Mouse (Mus musculus): ENCODE data around the gene Xcr1.

Xcr1 gene

GRCm38 (mm10) chr9:123861929-123862328 is at the start of gene Xcr1:
TSS of gene Xcr1 (minus strand) at chr9:123862029.
- DNase-seq: no peak

GRCm38 (mm10) chr9:123872049-123872448 is 10.2 kb upstream of the Xcr1 start:
- DNase-seq: no peak

GRCm38 (mm10) chr9:123869167-123869784 is 7.4 kb upstream of the Xcr1 start:
- no peak for DNase-seq

DNA sequence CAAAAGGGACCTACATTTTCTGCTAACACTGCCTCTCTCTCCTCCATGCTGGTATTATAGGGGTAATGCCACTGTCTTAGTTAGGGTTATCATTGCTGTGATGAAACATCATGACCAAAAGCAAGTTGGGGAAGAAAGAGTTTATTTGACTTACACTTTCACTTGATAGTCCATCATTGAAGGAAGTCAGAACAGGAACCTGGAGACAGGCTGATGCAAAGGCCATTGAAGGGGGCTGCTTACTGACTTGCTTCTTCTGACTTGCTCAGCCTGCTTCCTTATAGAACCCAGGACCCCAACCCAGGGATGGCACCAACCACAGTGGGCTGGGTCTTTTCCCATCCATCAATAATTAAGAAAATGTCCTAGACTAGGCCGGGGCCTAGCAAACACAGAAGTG is 1.8 kb upstream of the Xcr1 start:
- DNase-seq: no peak

- no peak for DNase-seq
Observed at GRCm38 (mm10) chr9:123862895-123863616, 1.2 kb upstream of the Xcr1 start.

DNA sequence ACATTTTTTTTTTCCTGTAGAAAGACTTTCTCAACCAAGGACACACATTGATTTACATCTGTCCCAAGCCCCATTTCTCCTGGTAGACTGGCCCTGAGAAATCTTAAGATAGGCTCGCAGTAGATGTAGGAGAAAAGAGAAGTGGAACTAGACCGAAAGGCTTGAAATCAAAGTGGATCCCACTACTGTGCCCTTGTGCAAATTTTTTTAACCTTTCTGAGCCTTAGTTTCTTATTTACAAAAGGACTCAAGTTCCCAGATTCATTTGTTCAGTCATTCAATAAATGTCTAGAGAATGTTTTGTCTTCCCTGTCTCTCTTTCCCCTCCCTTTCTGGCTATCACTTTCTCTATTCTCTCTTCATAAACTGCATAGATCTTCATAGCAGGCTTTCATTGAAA is 5.0 kb downstream of the Xcr1 start:
- DNase-seq: no peak

DNA sequence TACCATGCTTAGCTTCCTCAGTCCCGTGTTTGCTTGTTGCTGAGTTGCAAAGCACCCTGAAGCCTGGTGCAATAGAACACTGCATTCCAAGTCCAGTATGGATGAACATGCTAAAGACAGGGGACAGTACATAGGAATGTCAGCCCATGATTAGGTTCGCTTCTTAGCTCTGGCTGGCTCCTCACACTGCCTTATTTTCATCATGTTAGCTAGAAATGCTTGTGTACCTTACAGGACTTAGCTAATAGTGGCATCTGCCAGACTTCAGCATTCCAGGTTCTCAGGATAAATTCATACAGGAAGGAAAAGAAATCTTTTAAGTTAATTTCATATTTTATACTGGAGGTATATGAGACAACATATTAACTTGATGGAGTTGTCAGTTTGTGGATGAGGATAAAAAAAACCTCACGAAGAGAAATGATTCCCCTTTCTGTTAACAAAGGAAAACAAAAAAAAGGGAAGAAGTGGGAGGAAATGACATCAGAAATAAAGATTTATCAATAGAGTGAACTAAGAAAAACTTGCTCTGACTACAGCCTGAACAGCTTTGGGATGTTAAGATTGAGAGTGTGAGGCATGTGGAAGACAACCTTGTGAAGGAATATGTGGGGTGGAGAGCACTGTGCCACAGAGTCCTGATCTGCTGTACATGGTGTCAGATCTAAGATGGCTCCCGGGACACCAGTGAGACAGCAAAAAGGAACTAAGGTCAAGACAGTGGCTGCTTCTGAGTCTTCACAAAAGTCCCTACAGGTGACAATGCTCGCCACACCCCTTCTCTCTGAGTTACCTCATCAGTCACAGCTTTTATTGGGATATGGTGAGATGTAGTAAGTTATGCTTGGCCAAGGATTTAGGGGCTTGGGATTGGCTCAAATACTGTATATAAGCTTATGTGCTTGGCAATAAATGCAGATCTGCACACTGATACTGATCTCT is 9.1 kb downstream of the Xcr1 start:
- peak in 1 of 2 experiments; percentile 18 for DNase-seq

GRCm38 (mm10) chr9:123851713-123852448 is 9.9 kb downstream of the Xcr1 start, which contains the start of gene Fyco1:
TSS of gene Fyco1 (minus strand) at chr9:123851899.
- peak; percentile 93 to 99 for DNase-seq

- DNase-seq: peak; percentile 68 to 80
Observed at GRCm38 (mm10) chr9:123851062-123851712, 10.6 kb downstream of the Xcr1 start.

GRCm38 (mm10) chr9:123850705-123851061 is 11.1 kb downstream of the Xcr1 start:
- peak; percentile 7 to 20 for DNase-seq

GRCm38 (mm10) chr9:123849976-123850695 is 11.7 kb downstream of the Xcr1 start:
- DNase-seq: peak; percentile 2 to 32

DNA sequence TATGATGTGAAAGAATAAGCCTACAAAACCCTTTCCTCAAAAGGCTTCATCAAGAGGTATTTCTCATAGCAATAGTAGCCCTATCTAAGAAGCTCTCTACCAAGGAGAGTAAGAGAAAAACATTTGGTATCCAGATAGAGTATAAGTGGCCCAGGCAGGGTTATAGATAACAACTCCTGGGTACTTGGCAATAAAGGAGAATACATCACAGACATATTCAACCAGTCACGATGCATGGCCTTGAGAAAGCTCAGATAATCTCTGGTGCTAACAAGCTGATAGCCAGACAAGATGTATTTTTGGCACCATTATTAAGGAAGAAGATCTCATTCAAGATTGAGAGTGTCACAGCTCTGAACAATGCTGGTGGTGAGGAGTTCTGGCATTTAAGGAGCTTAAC is 15.3 kb downstream of the Xcr1 start:
- DNase-seq: no peak

GRCm38 (mm10) chr9:123845120-123845519 is 16.7 kb downstream of the Xcr1 start:
- peak; percentile 1 to 3 for DNase-seq

DNA sequence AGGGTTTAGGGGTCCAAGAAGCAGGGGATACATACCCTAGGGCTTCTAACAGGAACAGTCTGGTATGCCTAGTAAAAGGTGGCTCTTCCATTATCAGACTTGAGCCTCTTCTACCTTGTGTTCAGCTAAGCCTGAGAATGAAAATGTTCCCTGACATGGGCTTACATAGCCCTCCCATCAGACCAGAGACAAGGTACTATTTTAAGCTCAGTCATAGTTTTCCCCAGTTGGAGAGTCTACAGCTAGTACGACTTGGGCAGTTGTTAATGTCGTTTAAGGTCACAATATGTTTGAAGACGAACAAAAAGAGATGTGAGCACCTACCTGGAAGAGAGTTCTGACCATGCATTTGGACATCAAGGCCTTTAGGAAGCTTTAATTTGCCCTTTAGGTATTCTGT is 17.4 kb downstream of the Xcr1 start:
- no peak for DNase-seq

GRCm38 (mm10) chr9:123840243-123840642 is 21.6 kb downstream of the Xcr1 start:
- no peak for DNase-seq

DNA sequence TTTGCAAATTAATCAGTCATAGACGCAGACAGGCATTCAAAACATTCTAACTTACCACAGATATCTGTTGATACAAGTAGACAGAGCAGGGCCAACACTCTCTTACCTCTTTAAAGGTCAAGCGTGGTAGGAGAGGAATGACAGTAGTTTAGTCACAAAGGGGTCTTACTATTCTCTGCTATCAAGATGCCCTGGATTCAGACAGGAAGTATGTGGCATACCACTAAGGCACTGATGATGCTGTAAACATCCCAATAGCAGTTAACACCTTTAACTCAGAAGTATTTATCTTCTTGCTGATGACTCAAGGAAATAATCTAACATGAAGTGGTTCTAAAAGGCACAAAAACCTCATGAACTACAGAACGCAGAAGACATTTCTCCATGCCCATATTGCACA is 26.0 kb downstream of the Xcr1 start:
- DNase-seq: no peak

DNA sequence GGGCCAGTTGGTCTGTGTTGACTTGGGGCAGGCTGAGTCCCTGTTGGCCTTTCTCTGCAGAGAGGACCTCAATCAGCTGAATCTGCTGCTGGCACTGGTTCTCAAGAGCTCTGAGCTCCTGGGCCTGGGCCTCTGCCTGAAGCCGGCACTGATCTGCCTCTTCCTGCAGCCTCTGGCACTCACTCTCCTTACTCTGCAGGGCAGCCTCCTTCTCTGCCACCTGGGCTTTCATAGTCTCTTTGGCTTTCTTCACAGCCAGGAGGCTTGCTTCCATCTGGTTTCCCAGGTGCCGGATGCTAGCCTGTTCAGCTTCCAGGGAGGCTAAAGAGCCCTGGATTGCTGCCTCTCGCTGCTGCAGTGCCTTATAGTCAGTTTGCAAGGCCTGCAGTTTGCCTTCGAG is 32.9 kb downstream of the Xcr1 start:
- no peak for DNase-seq

GRCm38 (mm10) chr9:123826631-123827030 is 35.2 kb downstream of the Xcr1 start:
- DNase-seq: no peak

DNA sequence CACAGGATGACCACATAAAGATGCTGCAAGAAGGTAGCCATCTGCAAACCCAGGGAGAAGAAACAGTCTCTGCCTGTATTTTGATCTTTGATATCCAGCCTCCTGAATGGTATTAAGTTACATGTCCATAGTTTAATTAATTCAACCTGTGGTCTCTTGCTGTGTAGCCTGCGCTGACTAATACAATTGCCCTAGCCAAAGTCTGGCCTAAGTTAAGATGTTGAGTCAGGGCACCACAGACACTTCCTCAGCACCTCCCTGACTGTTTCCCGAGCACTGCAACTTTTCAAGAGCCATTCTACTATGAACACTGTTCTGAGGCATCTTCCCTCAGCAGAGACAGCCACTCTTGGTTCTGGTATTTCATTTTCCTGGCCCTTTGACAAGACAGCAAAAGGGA is 43.2 kb downstream of the Xcr1 start:
- no peak for DNase-seq

- no peak for DNase-seq
Observed at GRCm38 (mm10) chr9:123815996-123816395, 45.8 kb downstream of the Xcr1 start.

DNA sequence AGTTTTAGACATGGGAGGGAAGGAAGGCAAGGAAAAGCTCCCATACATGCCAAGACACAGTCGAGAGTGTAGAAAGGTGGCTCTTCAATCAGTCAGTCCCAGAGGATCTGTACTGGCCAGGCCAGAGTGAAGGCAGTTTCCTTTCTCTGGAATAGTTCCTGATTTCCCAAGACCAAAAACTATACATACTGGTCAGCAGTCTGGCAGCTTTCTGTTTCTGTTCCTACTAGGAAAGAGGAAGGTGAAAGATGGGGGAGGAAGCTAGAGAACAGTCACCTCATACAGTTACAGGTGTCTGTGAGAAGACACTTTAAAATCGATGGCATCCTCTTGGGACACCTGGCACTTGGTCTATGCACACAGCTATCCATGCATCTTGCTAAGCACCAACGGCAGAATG is 46.4 kb downstream of the Xcr1 start:
- DNase-seq: no peak

- DNase-seq: no peak
Observed at GRCm38 (mm10) chr9:123814821-123815220, 47.0 kb downstream of the Xcr1 start.

Measured in kidney, postnatal 36 days (tissue).